Mouse (Mus musculus): ENCODE measurements around the gene Clptm1l. TPM values are rescaled to one million over a fixed set of nuclear protein-coding genes. Genes with fewer than 3 reads are reported as not detected.
A peak's percentile ranks its signal among the peaks of the same experiment; 100 is the strongest.

Clptm1l gene
- total and polyA plus RNA-seq, 2 experiments from 2014 or later, result 63.6 to 119 TPM

DNA sequence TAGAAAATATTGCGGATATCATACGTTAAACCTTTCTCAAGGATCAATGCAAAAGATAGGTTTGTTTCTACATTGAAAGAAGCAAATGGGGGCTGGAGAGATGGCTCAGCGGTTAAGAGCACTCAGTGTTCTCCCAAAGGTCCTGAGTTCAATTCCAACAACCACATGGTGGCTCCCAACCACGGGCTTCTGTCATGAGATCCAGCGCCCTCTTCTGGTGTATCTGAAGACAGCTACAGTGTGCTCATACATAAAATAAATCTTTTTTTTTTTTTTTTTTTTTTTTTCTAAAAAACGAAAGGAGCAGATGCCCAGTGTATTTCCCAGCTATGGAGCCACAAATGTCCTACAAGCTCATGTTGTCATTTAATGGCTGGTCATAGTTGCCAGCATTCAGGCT, 16.8 kb downstream of the Clptm1l start:
- DNase-seq (ENCODE audit: low spot score) (no peak), ATAC-seq (ENCODE audit: insufficient read depth, low read depth) (no peak)
- Histone ChIP-seq H3K36me3 (replicated peaks; ENCODE audit: control insufficient read depth, insufficient read depth, low read length) (peaks cover 61% of the 10 kb centered on the region), H3K4me3 (ENCODE audit: low read depth, low read length) (no peak overlapping the region), H3K4me2 (ENCODE audit: low read depth, low read length) (no peak overlapping the region), H3K27ac (ENCODE audit: low read depth) (no peak overlapping the region), H3K9me3 (replicated peaks; ENCODE audit: control insufficient read depth, low read length) (no peaks in the 10 kb centered on the region), H3K9ac (replicated peaks; ENCODE audit: low read depth, low read length) (no peak overlapping the region), H3K27me3 (ENCODE audit: control insufficient read depth, insufficient read depth, low read length) (no peaks in the 10 kb centered on the region), H3K4me1 (ENCODE audit: control insufficient read depth, insufficient read depth) (no peaks in the 10 kb centered on the region)
- WGBS, result 69% methylated on average over 6 of the region's 6 CpGs
- TF ChIP-seq CTCF (IDR thresholded peaks at IDR 0.05; ENCODE audit: low read depth) (0 out of 2 replicates have a peak, but pooled peaks have one; percentile 7), EP300 (IDR thresholded peaks at IDR 0.05; ENCODE audit: low read depth) (no peak)

DNA sequence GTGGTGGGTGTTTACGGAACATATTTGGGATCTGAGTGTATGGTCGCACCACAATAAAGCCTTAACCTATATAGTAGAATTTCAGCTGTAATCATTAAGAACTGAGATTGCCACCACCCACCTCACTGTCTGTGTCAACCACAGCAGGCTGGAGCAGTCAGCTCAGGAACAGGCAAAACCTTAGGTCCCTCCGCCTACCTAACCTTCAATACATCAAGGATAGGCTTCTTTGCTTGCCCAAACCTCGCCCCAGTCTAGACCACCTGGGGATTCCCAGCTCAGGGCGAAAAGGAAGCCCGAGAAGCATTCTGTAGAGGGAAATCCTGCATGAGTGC, 22.6 kb downstream of the Clptm1l start:
- TF ChIP-seq CTCF (IDR thresholded peaks at IDR 0.05; ENCODE audit: low read depth), result no peak
- TF ChIP-seq EP300 (IDR thresholded peaks at IDR 0.05; ENCODE audit: low read depth), result no peak
- H3K9me3 ChIP-seq (replicated peaks; ENCODE audit: control insufficient read depth, low read length), result no peaks in the 10 kb centered on the region
- 0 out of 2 replicates have a peak, but pooled peaks cover 5% of the 10 kb centered on the region for H3K27me3 ChIP-seq (ENCODE audit: control insufficient read depth, insufficient read depth, low read length)
- peak overlapping the region; percentile 79 for H3K4me2 ChIP-seq (ENCODE audit: low read depth, low read length)
- H3K36me3 ChIP-seq (replicated peaks; ENCODE audit: control insufficient read depth, insufficient read depth, low read length), result peaks cover 14% of the 10 kb centered on the region; the same call in 1 of the 2 replicates
- WGBS, result 49% methylated on average over 6 of the region's 6 CpGs
- no peak overlapping the region for H3K9ac ChIP-seq (replicated peaks; ENCODE audit: low read depth, low read length)
- peak overlapping the region; percentile 46 for H3K4me3 ChIP-seq (ENCODE audit: low read depth, low read length)
- DNase-seq (ENCODE audit: low spot score) (no peak), ATAC-seq (ENCODE audit: insufficient read depth, low read depth) (no peak)
- H3K27ac ChIP-seq (ENCODE audit: low read depth), result no peak overlapping the region
- H3K4me1 ChIP-seq (ENCODE audit: control insufficient read depth, insufficient read depth), result peaks cover 8% of the 10 kb centered on the region

DNA sequence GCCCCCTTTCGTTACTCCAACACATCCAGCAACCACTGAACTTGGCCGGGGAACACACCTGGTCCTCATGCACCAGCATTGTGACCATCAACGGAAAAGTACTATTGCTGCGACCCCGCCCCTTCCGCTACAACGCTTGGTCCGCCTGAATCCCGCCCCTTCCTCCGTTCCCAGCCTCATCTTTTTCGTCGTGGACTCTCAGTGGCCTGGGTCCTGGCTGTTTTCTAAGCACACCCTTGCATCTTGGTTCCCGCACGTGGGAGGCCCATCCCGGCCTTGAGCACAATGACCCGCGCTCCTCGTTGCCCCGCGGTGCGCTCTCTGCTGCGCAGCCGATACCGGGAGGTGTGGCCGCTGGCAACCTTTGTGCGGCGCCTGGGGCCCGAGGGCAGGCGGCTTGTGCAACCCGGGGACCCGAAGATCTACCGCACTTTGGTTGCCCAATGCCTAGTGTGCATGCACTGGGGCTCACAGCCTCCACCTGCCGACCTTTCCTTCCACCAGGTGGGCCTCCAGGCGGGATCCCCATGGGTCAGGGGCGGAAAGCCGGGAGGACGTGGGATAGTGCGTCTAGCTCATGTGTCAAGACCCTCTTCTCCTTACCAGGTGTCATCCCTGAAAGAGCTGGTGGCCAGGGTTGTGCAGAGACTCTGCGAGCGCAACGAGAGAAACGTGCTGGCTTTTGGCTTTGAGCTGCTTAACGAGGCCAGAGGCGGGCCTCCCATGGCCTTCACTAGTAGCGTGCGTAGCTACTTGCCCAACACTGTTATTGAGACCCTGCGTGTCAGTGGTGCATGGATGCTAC, 23.1 kb downstream of the Clptm1l start, which contains the start of gene Tert:
Gene Tert (plus strand): TSS at position 167 of the 805 bp plus-strand sequence.
- DNase-seq (ENCODE audit: low spot score), result peak; percentile 30

DNA sequence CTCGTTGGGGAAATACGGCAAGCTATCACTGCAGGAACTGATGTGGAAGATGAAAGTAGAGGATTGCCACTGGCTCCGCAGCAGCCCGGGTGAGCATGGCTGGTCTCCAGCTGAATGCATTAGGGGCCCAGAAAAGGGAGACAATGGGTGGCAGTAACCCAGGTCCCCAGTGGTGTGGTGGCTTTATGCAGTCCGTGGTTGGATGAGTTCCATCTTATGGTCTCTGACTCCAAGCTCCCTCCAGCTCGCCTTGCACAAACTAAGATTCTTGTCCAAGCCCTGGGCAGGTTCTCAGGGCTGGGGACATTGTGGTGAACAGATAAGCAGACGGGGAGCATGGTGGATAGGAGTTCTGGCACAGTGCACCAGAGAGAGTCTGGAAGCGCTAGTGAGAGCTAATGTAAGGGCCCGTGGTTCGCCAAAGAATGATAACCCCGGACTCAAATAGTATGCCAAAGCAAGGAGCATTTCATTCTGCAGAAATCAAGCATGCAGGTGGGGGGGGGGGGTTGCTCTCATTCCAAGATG, 24.8 kb downstream of the Clptm1l start:
- H3K4me3 ChIP-seq (ENCODE audit: low read depth, low read length), result no peak overlapping the region
- no peaks in the 10 kb centered on the region for H3K9me3 ChIP-seq (replicated peaks; ENCODE audit: control insufficient read depth, low read length)
- no peaks in the 10 kb centered on the region for H3K36me3 ChIP-seq (replicated peaks; ENCODE audit: control insufficient read depth, insufficient read depth, low read length)
- H3K27ac ChIP-seq (ENCODE audit: low read depth), result no peak overlapping the region
- TF ChIP-seq CTCF (IDR thresholded peaks at IDR 0.05; ENCODE audit: low read depth) (no peak), EP300 (IDR thresholded peaks at IDR 0.05; ENCODE audit: low read depth) (no peak)
- 0 out of 2 replicates have a peak, but pooled peaks cover 5% of the 10 kb centered on the region for H3K27me3 ChIP-seq (ENCODE audit: control insufficient read depth, insufficient read depth, low read length)
- 68% methylated on average over 11 of the region's 11 CpGs for WGBS
- no peak overlapping the region for H3K4me2 ChIP-seq (ENCODE audit: low read depth, low read length)
- H3K9ac ChIP-seq (replicated peaks; ENCODE audit: low read depth, low read length), result no peak overlapping the region
- ATAC-seq (ENCODE audit: insufficient read depth, low read depth), result no peak; the same call in 1 of the 2 replicates
- peaks cover 8% of the 10 kb centered on the region for H3K4me1 ChIP-seq (ENCODE audit: control insufficient read depth, insufficient read depth)
- DNase-seq (ENCODE audit: low spot score), result no peak

More for the DNA sequence above, 23.1 kb downstream of the Clptm1l start, which contains the start of gene Tert:
- TF ChIP-seq CTCF (IDR thresholded peaks at IDR 0.05; ENCODE audit: low read depth) (peak; percentile 29; the same call in 1 of the 2 replicates), EP300 (IDR thresholded peaks at IDR 0.05; ENCODE audit: low read depth) (no peak)
- Histone ChIP-seq H3K4me1 (ENCODE audit: control insufficient read depth, insufficient read depth) (peaks cover 8% of the 10 kb centered on the region), H3K4me3 (ENCODE audit: low read depth, low read length) (peak within 1 kb of the TSS; percentile 46), H3K9me3 (replicated peaks; ENCODE audit: control insufficient read depth, low read length) (no peaks in the 10 kb centered on the region), H3K4me2 (ENCODE audit: low read depth, low read length) (peak within 1 kb of the TSS; percentile 79), H3K27me3 (ENCODE audit: control insufficient read depth, insufficient read depth, low read length) (0 out of 2 replicates have a peak, but pooled peaks cover 5% of the 10 kb centered on the region), H3K36me3 (replicated peaks; ENCODE audit: control insufficient read depth, insufficient read depth, low read length) (peaks cover 9% of the 10 kb centered on the region; the same call in 1 of the 2 replicates), H3K9ac (replicated peaks; ENCODE audit: low read depth, low read length) (peak within 1 kb of the TSS; percentile 11; the same call in 1 of the 2 replicates), H3K27ac (ENCODE audit: low read depth) (no peak within 1 kb of the TSS)
- peak; percentile 36; the same call in 1 of the 2 replicates for ATAC-seq (ENCODE audit: insufficient read depth, low read depth)
- WGBS, result 12% methylated on average over 47 of the region's 47 CpGs

DNA sequence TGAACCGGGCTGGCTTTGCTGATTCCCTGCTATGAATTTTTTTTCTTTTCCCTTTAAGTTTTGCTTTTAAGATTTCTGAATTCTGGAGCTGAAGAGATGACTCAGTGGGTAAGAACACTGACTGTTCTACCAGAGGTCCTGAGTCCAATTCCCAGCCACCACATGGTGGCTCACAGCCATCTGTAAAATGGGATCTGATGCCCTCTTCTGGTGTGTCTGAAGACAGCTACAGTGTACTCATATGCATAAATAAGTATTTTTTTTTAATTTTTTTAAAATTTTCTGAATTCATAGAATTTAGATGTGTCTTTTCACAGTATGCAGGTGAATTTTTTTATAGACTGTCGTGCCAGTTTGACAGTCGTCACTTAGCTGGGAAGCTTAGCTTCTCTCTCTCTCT, 28.0 kb downstream of the Clptm1l start:
- ATAC-seq (ENCODE audit: insufficient read depth, low read depth), result no peak
- Histone ChIP-seq H3K27me3 (ENCODE audit: control insufficient read depth, insufficient read depth, low read length) (0 out of 2 replicates have a peak, but pooled peaks cover 5% of the 10 kb centered on the region), H3K4me1 (ENCODE audit: control insufficient read depth, insufficient read depth) (peaks cover 3% of the 10 kb centered on the region), H3K36me3 (replicated peaks; ENCODE audit: control insufficient read depth, insufficient read depth, low read length) (no peaks in the 10 kb centered on the region), H3K9ac (replicated peaks; ENCODE audit: low read depth, low read length) (no peak overlapping the region), H3K27ac (ENCODE audit: low read depth) (no peak overlapping the region), H3K9me3 (replicated peaks; ENCODE audit: control insufficient read depth, low read length) (no peaks in the 10 kb centered on the region), H3K4me3 (ENCODE audit: low read depth, low read length) (no peak overlapping the region), H3K4me2 (ENCODE audit: low read depth, low read length) (no peak overlapping the region)
- 83% methylated on average over 3 of the region's 3 CpGs for WGBS
- TF ChIP-seq CTCF (IDR thresholded peaks at IDR 0.05; ENCODE audit: low read depth), result no peak
- no peak for DNase-seq (ENCODE audit: low spot score)
